Mouse (Mus musculus): Measurements from ENCODE around the gene Mfsd4b1. TPM values are rescaled to one million over a fixed set of nuclear protein-coding genes. Genes with fewer than 3 reads are reported as not detected.

The Mfsd4b1 gene
- polyA plus RNA-seq, 1 experiment from 2014 or later = 0.14 TPM

- DNase-seq (ENCODE audit: low spot score) (no peak), ATAC-seq (replicated peaks; ENCODE audit: low FRiP score, low TSS enrichment, low read depth) (no peak)
- H3K4me2 ChIP-seq (ENCODE audit: low read length) = no peak overlapping the region
- H3K4me3 ChIP-seq (ENCODE audit: low read depth, low read length) = no peak overlapping the region
- H3K4me1 ChIP-seq (replicated peaks; ENCODE audit: control insufficient read depth, insufficient read depth, low read length) = peaks cover 2% of the 10 kb centered on the region
- H3K27ac ChIP-seq (ENCODE audit: low read depth) = no peak overlapping the region
- WGBS = 30% methylated on average over 5 of the region's 5 CpGs
- no peak overlapping the region for H3K9ac ChIP-seq (ENCODE audit: low read length)
- H3K36me3 ChIP-seq (ENCODE audit: control insufficient read depth, insufficient read depth, low read length) = no peaks in the 10 kb centered on the region
- H3K27me3 ChIP-seq (replicated peaks; ENCODE audit: control insufficient read depth, insufficient read depth, low read length) = no peaks in the 10 kb centered on the region
- no peaks in the 10 kb centered on the region for H3K9me3 ChIP-seq (ENCODE audit: control insufficient read depth, low read length)
Measured at GRCm38 (mm10) chr10:40063291-40063890, 38.3 kb upstream of the Mfsd4b1 start.

GRCm38 (mm10) chr10:40062812-40063211 is 37.7 kb upstream of the Mfsd4b1 start:
- H3K4me1 ChIP-seq (replicated peaks; ENCODE audit: control insufficient read depth, insufficient read depth, low read length) = no peaks in the 10 kb centered on the region
- no peak overlapping the region for H3K27ac ChIP-seq (ENCODE audit: low read depth)
- no peaks in the 10 kb centered on the region for H3K27me3 ChIP-seq (replicated peaks; ENCODE audit: control insufficient read depth, insufficient read depth, low read length)
- H3K9me3 ChIP-seq (ENCODE audit: control insufficient read depth, low read length) = no peaks in the 10 kb centered on the region
- no peak overlapping the region for H3K4me2 ChIP-seq (ENCODE audit: low read length)
- 68% methylated on average over 6 of the region's 6 CpGs for WGBS
- no peak overlapping the region for H3K9ac ChIP-seq (ENCODE audit: low read length)
- DNase-seq (ENCODE audit: low spot score) = no peak
- no peak for ATAC-seq (replicated peaks; ENCODE audit: low FRiP score, low TSS enrichment, low read depth)
- H3K36me3 ChIP-seq (ENCODE audit: control insufficient read depth, insufficient read depth, low read length) = no peaks in the 10 kb centered on the region
- H3K4me3 ChIP-seq (ENCODE audit: low read depth, low read length) = no peak overlapping the region

GRCm38 (mm10) chr10:40061926-40062325 is 36.9 kb upstream of the Mfsd4b1 start:
- H3K36me3 ChIP-seq (ENCODE audit: control insufficient read depth, insufficient read depth, low read length) = no peaks in the 10 kb centered on the region
- DNase-seq (ENCODE audit: low spot score) (no peak), ATAC-seq (replicated peaks; ENCODE audit: low FRiP score, low TSS enrichment, low read depth) (no peak)
- H3K27me3 ChIP-seq (replicated peaks; ENCODE audit: control insufficient read depth, insufficient read depth, low read length) = no peaks in the 10 kb centered on the region
- H3K9me3 ChIP-seq (ENCODE audit: control insufficient read depth, low read length) = no peaks in the 10 kb centered on the region
- H3K4me1 ChIP-seq (replicated peaks; ENCODE audit: control insufficient read depth, insufficient read depth, low read length) = no peaks in the 10 kb centered on the region
- no peak overlapping the region for H3K9ac ChIP-seq (ENCODE audit: low read length)
- 86% methylated on average over 5 of the region's 5 CpGs for WGBS
- no peak overlapping the region for H3K4me2 ChIP-seq (ENCODE audit: low read length)
- H3K4me3 ChIP-seq (ENCODE audit: low read depth, low read length) = no peak overlapping the region
- H3K27ac ChIP-seq (ENCODE audit: low read depth) = no peak overlapping the region

- H3K4me3 ChIP-seq (ENCODE audit: low read depth, low read length) = no peak overlapping the region
- no peaks in the 10 kb centered on the region for H3K36me3 ChIP-seq (ENCODE audit: control insufficient read depth, insufficient read depth, low read length)
- no peaks in the 10 kb centered on the region for H3K9me3 ChIP-seq (ENCODE audit: control insufficient read depth, low read length)
- no peaks in the 10 kb centered on the region for H3K27me3 ChIP-seq (replicated peaks; ENCODE audit: control insufficient read depth, insufficient read depth, low read length)
- no peak overlapping the region for H3K27ac ChIP-seq (ENCODE audit: low read depth)
- ATAC-seq (replicated peaks; ENCODE audit: low FRiP score, low TSS enrichment, low read depth) = 0 out of 2 replicates have a peak, but pooled peaks have one; percentile 24
- H3K4me1 ChIP-seq (replicated peaks; ENCODE audit: control insufficient read depth, insufficient read depth, low read length) = no peaks in the 10 kb centered on the region
- no peak for DNase-seq (ENCODE audit: low spot score)
- H3K4me2 ChIP-seq (ENCODE audit: low read length) = no peak overlapping the region
- WGBS = 62% methylated on average over 3 of the region's 3 CpGs
- no peak overlapping the region for H3K9ac ChIP-seq (ENCODE audit: low read length)
Measured at GRCm38 (mm10) chr10:40058786-40059120, 33.7 kb upstream of the Mfsd4b1 start.

- WGBS = 57% methylated on average over 6 of the region's 6 CpGs
Measured at GRCm38 (mm10) chr10:40058062-40058785, 33.2 kb upstream of the Mfsd4b1 start.

DNA sequence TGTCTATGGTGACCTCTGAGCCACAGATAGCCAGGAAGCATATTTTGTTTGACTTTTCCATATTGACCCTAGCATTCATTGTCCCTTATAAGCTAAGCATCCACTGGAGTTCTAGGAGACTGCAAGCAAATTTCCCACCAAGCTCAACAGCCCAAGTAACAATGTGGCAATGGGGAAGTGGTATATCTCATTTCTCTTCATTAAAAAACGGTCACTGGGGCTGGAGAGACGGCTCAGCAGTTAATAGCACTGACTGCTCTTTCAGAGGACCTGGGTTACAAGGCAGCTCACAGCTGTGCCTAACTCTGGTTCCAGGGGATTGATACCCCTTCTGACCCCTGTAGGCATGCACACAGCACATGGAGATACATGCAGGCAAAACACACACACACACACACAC is 32.5 kb upstream of the Mfsd4b1 start:
- Histone ChIP-seq H3K27ac (ENCODE audit: low read depth) (no peak overlapping the region), H3K27me3 (replicated peaks; ENCODE audit: control insufficient read depth, insufficient read depth, low read length) (no peaks in the 10 kb centered on the region), H3K9me3 (ENCODE audit: control insufficient read depth, low read length) (no peaks in the 10 kb centered on the region), H3K4me2 (ENCODE audit: low read length) (no peak overlapping the region), H3K9ac (ENCODE audit: low read length) (no peak overlapping the region), H3K36me3 (ENCODE audit: control insufficient read depth, insufficient read depth, low read length) (no peaks in the 10 kb centered on the region), H3K4me3 (ENCODE audit: low read depth, low read length) (no peak overlapping the region), H3K4me1 (replicated peaks; ENCODE audit: control insufficient read depth, insufficient read depth, low read length) (no peaks in the 10 kb centered on the region)
- 46% methylated on average over 2 of the region's 2 CpGs for WGBS
- DNase-seq (ENCODE audit: low spot score) (no peak), ATAC-seq (replicated peaks; ENCODE audit: low FRiP score, low TSS enrichment, low read depth) (no peak)

More at GRCm38 (mm10) chr10:40058062-40058785, 33.2 kb upstream of the Mfsd4b1 start:
- ATAC-seq (replicated peaks; ENCODE audit: low FRiP score, low TSS enrichment, low read depth) (no peak), DNase-seq (ENCODE audit: low spot score) (no peak)
- H3K27me3 ChIP-seq (replicated peaks; ENCODE audit: control insufficient read depth, insufficient read depth, low read length) = no peaks in the 10 kb centered on the region
- no peaks in the 10 kb centered on the region for H3K9me3 ChIP-seq (ENCODE audit: control insufficient read depth, low read length)
- H3K4me1 ChIP-seq (replicated peaks; ENCODE audit: control insufficient read depth, insufficient read depth, low read length) = no peaks in the 10 kb centered on the region
- H3K36me3 ChIP-seq (ENCODE audit: control insufficient read depth, insufficient read depth, low read length) = no peaks in the 10 kb centered on the region
- H3K27ac ChIP-seq (ENCODE audit: low read depth) = no peak overlapping the region
- no peak overlapping the region for H3K9ac ChIP-seq (ENCODE audit: low read length)
- no peak overlapping the region for H3K4me3 ChIP-seq (ENCODE audit: low read depth, low read length)
- H3K4me2 ChIP-seq (ENCODE audit: low read length) = no peak overlapping the region

- no peak for DNase-seq (ENCODE audit: low spot score)
- no peak overlapping the region for H3K4me3 ChIP-seq (ENCODE audit: low read depth, low read length)
- H3K36me3 ChIP-seq (ENCODE audit: control insufficient read depth, insufficient read depth, low read length) = no peaks in the 10 kb centered on the region
- no peaks in the 10 kb centered on the region for H3K27me3 ChIP-seq (replicated peaks; ENCODE audit: control insufficient read depth, insufficient read depth, low read length)
- H3K9ac ChIP-seq (ENCODE audit: low read length) = no peak overlapping the region
- H3K4me1 ChIP-seq (replicated peaks; ENCODE audit: control insufficient read depth, insufficient read depth, low read length) = no peaks in the 10 kb centered on the region
- no peak overlapping the region for H3K27ac ChIP-seq (ENCODE audit: low read depth)
- H3K4me2 ChIP-seq (ENCODE audit: low read length) = no peak overlapping the region
- 81% methylated on average over 8 of the region's 8 CpGs for WGBS
- no peak for ATAC-seq (replicated peaks; ENCODE audit: low FRiP score, low TSS enrichment, low read depth)
- no peaks in the 10 kb centered on the region for H3K9me3 ChIP-seq (ENCODE audit: control insufficient read depth, low read length)
Measured at GRCm38 (mm10) chr10:40054455-40054854, 29.4 kb upstream of the Mfsd4b1 start.

DNA sequence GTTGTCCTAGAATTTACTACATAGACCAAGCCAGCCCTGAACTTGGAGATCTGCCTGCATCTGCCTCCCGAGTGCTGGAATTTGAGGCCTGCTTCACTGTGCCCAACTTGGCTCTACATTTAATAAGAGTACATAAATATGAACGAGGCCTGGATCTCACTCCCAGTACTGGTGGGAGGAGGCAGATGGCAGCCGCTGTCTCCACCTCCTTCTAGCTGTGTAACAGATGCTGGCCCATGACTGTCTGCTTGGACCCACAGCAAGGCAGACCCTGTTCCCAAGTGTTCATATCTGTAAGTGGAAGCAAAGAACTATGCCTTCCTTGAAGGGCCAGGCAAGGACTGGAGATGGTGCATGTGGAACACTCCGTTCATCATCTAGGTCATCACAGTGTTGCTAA is 28.8 kb upstream of the Mfsd4b1 start:
- H3K4me3 ChIP-seq (ENCODE audit: low read depth, low read length) = no peak overlapping the region
- DNase-seq (ENCODE audit: low spot score) = no peak
- no peak overlapping the region for H3K9ac ChIP-seq (ENCODE audit: low read length)
- no peaks in the 10 kb centered on the region for H3K27me3 ChIP-seq (replicated peaks; ENCODE audit: control insufficient read depth, insufficient read depth, low read length)
- no peaks in the 10 kb centered on the region for H3K9me3 ChIP-seq (ENCODE audit: control insufficient read depth, low read length)
- WGBS = 85% methylated on average over 4 of the region's 4 CpGs
- H3K36me3 ChIP-seq (ENCODE audit: control insufficient read depth, insufficient read depth, low read length) = no peaks in the 10 kb centered on the region
- ATAC-seq (replicated peaks; ENCODE audit: low FRiP score, low TSS enrichment, low read depth) = no peak
- H3K4me1 ChIP-seq (replicated peaks; ENCODE audit: control insufficient read depth, insufficient read depth, low read length) = no peaks in the 10 kb centered on the region
- no peak overlapping the region for H3K4me2 ChIP-seq (ENCODE audit: low read length)
- no peak overlapping the region for H3K27ac ChIP-seq (ENCODE audit: low read depth)

Data from intestine, embryonic 14.5 days (tissue).